Mouse (Mus musculus) CD4-positive, CD25-positive, alpha-beta regulatory T cell, adult 9 weeks (primary cell): ENCODE data around the gene Krtap31-1. TPM values are rescaled to one million over a fixed set of nuclear protein-coding genes. Genes with fewer than 3 reads are reported as not detected.

Experiments
- polyA plus RNA-seq: library from polyadenylated mRNA; unstranded; fragments of 100-300 nt; shearing (Covaris generic); gene quantifications from one replicate; pipeline ENCODE4 v1.2.1, GENCODE M21; 2017

The Krtap31-1 gene
- not detected for polyA plus RNA-seq

DNA sequence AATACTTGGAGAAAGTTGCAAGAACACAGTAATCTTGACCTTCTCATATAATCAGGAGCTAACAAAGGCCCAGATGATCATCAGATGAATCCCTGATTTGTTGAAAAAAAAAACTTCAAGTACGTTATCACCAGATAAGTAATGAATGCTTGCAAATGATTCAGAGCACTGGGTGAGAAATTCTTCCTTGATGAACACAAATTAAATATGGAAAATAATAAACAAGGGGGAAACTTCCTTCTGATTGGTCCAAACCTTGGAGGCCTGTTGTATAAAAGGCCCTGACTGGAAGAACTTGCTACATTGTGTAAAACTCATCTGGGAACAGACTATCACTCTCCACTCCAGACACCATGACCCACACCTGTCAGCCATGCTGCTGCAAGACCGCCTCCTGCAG, at the start of gene Krtap31-1:
TSS of gene Krtap31-1 (plus strand) at position 301 of the 400 bp plus-strand sequence.

DNA sequence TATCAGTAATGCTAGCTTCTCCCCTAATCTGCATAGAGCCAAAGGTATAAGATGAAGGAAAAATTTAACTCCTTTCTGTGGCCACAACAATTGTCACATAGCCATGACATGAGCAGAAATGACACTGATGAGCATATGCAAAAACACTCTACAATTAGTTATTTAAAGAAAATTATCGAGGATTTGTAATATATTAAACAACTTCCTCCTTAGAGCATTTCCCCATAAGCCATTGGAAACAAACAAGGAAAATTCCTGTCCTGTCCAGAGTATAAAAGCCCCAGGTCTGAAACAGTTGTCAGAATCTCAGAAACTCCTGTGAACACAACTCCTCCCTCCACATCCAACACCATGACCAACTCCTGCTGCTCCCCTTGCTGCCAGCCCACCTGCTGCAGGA, 43.5 kb upstream of the Krtap31-1 start, which contains the start of gene Gm11559:
TSS of gene Gm11559 (plus strand) at position 301 of the 400 bp plus-strand sequence.

DNA sequence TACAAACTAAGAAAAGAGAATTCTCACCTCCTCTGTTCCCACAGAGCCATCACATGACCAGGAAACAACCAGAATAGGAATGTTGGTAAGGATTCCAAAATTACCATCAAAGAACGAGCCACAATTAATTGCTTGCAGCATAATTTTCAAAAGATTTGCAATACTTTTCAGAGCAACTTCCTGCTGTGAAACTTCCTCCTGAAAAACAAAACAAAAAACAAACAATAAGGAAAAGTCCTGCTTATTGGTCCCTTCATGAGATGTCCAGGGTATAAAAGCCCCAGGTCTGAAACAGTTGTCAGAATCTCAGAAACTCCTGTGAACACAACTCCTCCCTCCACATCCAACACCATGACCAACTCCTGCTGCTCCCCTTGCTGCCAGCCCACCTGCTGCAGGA, 34.6 kb upstream of the Krtap31-1 start, which contains the start of gene Krtap9-1:
TSS of gene Krtap9-1 (plus strand) at position 301 of the 400 bp plus-strand sequence.

DNA sequence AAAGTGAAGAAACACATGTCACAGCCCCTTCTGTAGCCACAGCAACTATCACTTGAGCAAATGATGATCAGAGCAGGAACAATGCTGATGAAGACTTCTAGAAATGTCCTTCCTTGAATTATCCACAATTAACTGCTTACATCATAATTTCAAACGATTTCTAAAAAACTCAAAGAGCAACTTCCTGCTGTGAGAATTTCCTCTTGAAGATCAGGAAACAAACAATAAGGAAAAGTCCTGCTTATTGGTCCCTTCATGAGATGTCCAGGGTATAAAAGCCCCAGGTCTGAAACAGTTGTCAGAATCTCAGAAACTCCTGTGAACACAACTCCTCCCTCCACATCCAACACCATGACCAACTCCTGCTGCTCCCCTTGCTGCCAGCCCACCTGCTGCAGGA, 28.8 kb upstream of the Krtap31-1 start, which contains the start of gene Gm11567:
TSS of gene Gm11567 (plus strand) at position 301 of the 400 bp plus-strand sequence.

DNA sequence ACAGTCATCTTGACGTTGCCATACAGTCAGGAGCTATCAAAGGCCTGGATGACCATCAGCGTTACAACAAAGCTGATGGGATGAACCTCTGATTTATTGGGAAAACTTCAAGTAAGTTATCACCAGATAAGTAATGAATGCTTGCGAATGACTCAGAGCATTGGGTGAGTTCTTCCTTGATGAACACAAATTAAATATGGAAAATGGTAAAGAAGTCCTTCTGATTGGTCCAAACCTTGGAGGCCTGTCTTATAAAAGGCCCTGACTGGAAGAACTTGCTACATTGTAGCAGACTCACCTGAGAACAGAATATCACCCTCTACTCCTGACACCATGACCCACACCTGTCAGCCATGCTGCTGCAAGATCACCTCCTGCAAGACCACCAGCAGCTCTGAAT, 6.7 kb downstream of the Krtap31-1 start, which contains the start of gene Gm11565:
TSS of gene Gm11565 (plus strand) at position 301 of the 400 bp plus-strand sequence.

DNA sequence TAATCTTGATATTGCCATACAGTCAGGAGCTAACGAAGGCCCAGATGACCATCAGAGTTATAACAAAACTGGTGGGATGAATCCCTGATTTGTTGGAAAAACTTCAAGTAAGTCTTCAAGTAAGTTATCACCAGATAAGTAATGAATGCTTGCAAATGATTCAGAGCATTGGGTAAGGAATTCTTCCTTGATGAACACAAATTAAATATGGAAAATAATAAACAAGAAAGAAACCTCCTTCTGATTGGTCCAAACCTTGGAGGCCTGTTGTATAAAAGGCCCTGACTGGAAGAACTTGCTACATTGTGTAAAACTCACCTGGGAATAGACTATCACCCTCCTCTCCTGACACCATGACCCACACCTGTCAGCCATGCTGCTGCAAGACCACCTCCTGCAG, 28.3 kb downstream of the Krtap31-1 start, which contains the start of gene Krtap31-2:
TSS of gene Krtap31-2 (plus strand) at position 301 of the 400 bp plus-strand sequence.

DNA sequence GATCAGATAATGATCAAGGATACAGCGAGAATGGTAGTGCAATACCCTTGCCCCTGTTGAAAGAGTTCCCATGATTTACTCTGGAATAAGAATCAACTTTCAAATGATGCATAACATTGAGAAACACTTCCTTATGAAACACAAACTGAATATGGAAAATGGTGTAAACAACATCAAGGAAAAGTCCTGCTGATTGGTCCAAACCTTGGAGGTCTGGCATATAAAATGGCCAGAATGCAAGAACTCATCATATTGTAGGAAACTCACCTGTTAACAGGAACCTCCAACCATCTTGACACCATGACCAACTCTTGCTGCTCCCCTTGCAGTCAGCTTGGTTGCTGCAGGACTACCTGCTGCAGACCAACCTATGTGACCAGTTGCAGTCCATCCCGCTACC, 40.5 kb downstream of the Krtap31-1 start, which contains the start of gene Krtap9-5:
TSS of gene Krtap9-5 (plus strand) at position 301 of the 400 bp plus-strand sequence.

Other genes starting within 250 kb of the Krtap31-1 start
- gene Gm11563, start 249.0 kb upstream of the Krtap31-1 start, polyA plus RNA-seq: not detected
- gene Krtap4-6, start 242.0 kb upstream of the Krtap31-1 start, polyA plus RNA-seq: not detected
- not detected for gene Gm14190, start 217.2 kb upstream of the Krtap31-1 start, polyA plus RNA-seq
- not detected for gene Gm14180, start 173.6 kb upstream of the Krtap31-1 start, polyA plus RNA-seq
- not detected for gene Gm11595, start 135.0 kb upstream of the Krtap31-1 start, polyA plus RNA-seq
- gene Krtap4-8, start 127.2 kb upstream of the Krtap31-1 start, polyA plus RNA-seq: not detected
- gene Krtap4-9, start 122.7 kb upstream of the Krtap31-1 start, polyA plus RNA-seq: not detected
- not detected for gene Gm11596, start 114.5 kb upstream of the Krtap31-1 start, polyA plus RNA-seq
- gene Gm11569, start 109.0 kb upstream of the Krtap31-1 start, polyA plus RNA-seq: not detected
- not detected for gene Gm11554, start 103.5 kb upstream of the Krtap31-1 start, polyA plus RNA-seq
- gene Krtap4-13, start 98.0 kb upstream of the Krtap31-1 start, polyA plus RNA-seq: not detected
- gene Gm11564, start 92.3 kb upstream of the Krtap31-1 start, polyA plus RNA-seq: not detected
- not detected for gene 2300003K06Rik, start 69.9 kb upstream of the Krtap31-1 start, polyA plus RNA-seq
- not detected for gene Krtap4-16, start 56.3 kb upstream of the Krtap31-1 start, polyA plus RNA-seq
- not detected for gene Gm11568, start 50.0 kb upstream of the Krtap31-1 start, polyA plus RNA-seq
- gene Gm11559, start 43.4 kb upstream of the Krtap31-1 start, polyA plus RNA-seq: not detected
- not detected for gene Krtap9-1, start 34.5 kb upstream of the Krtap31-1 start, polyA plus RNA-seq
- gene Gm11567, start 28.7 kb upstream of the Krtap31-1 start, polyA plus RNA-seq: not detected
- gene Gm11565, start 6.8 kb downstream of the Krtap31-1 start, polyA plus RNA-seq: not detected
- not detected for gene Krtap31-2, start 28.4 kb downstream of the Krtap31-1 start, polyA plus RNA-seq
- gene Krtap9-5, start 40.6 kb downstream of the Krtap31-1 start, polyA plus RNA-seq: not detected
- gene Krtap29-1, start 71.1 kb downstream of the Krtap31-1 start, polyA plus RNA-seq: not detected
- gene Krtap16-1, start 78.7 kb downstream of the Krtap31-1 start, polyA plus RNA-seq: not detected
- gene Krtap17-1, start 86.1 kb downstream of the Krtap31-1 start, polyA plus RNA-seq: not detected
- not detected for gene Krt33a, start 108.3 kb downstream of the Krtap31-1 start, polyA plus RNA-seq
- gene Krt33b, start 121.9 kb downstream of the Krtap31-1 start, polyA plus RNA-seq: not detected
- gene Krt34, start 133.6 kb downstream of the Krtap31-1 start, polyA plus RNA-seq: not detected
- gene Krt31, start 142.6 kb downstream of the Krtap31-1 start, polyA plus RNA-seq: not detected
- gene Krt32, start 180.3 kb downstream of the Krtap31-1 start, polyA plus RNA-seq: not detected
- not detected for gene Krt35, start 188.3 kb downstream of the Krtap31-1 start, polyA plus RNA-seq
- gene Krt36, start 197.7 kb downstream of the Krtap31-1 start, polyA plus RNA-seq: not detected
- gene Krt13, start 213.6 kb downstream of the Krtap31-1 start, polyA plus RNA-seq: not detected
- not detected for gene Krt15, start 228.0 kb downstream of the Krtap31-1 start, polyA plus RNA-seq
- gene Krt19, start 240.7 kb downstream of the Krtap31-1 start, polyA plus RNA-seq: not detected